Mouse (Mus musculus): Measurements from ENCODE around the gene Mgmt. TPM values are rescaled to one million over a fixed set of nuclear protein-coding genes. Genes with fewer than 3 reads are reported as not detected.

The Mgmt gene
- polyA plus RNA-seq, 1 experiment = 0.06 TPM

DNA sequence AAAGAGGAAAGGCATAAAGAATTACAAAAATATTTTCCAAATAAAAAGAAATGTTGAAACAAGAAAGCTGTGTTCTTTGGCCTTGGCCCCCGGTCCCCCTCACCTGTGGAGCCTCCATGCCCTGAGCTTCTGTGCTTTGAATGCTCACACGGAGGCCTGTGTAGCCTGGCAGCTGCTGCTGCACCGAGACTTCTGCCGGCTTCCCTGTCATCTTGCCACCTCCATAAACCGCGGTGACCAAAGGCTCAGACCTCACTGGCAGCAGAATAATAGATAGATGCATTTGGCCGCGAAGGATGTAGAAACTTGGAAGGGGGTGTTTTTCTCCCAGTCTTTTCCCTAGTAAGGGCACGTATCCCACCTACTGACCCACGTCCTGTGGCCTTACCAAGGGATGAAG is 235.8 kb downstream of the Mgmt start:
- no peak for TF ChIP-seq TAL1 (IDR thresholded peaks at IDR 0.05; ENCODE audit: low read length)
- no peak for TF ChIP-seq GATA1 (IDR thresholded peaks at IDR 0.05; ENCODE audit: low read length)
- Histone ChIP-seq H3K27me3 (ENCODE audit: control insufficient read depth) (no peaks in the 10 kb centered on the region), H3K4me1 (ENCODE audit: control insufficient read depth) (no peaks in the 10 kb centered on the region), H3K4me3 (replicated peaks) (no peak overlapping the region), H3K9me3 (ENCODE audit: control insufficient read depth, low read length) (no peaks in the 10 kb centered on the region), H3K36me3 (ENCODE audit: control insufficient read depth) (no peaks in the 10 kb centered on the region)

DNA sequence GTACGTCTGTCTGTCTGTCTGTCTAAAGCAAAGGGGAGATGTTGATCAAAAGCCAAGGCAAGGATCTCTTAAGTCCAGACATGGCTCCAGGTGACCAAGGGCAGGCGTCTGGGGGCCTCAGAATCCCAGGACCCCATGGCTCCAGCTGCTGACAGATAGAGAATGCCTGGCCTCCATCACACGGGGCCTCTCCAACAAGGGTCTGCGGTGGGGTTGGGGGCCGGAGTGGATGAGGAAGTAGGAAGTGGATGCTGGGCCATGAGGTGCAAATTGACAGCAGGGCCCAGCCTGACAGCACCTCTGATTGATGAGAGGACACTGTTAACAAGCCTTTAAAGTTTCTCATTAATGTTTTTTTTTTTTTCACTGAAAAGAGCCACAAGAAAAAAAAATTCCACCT is 237.5 kb downstream of the Mgmt start:
- no peak overlapping the region for H3K4me3 ChIP-seq (replicated peaks)
- no peaks in the 10 kb centered on the region for H3K27me3 ChIP-seq (ENCODE audit: control insufficient read depth)
- no peaks in the 10 kb centered on the region for H3K4me1 ChIP-seq (ENCODE audit: control insufficient read depth)
- no peak for TF ChIP-seq GATA1 (IDR thresholded peaks at IDR 0.05; ENCODE audit: low read length)
- no peak for TF ChIP-seq TAL1 (IDR thresholded peaks at IDR 0.05; ENCODE audit: low read length)
- peaks cover 3% of the 10 kb centered on the region for H3K9me3 ChIP-seq (ENCODE audit: control insufficient read depth, low read length)
- no peaks in the 10 kb centered on the region for H3K36me3 ChIP-seq (ENCODE audit: control insufficient read depth)

DNA sequence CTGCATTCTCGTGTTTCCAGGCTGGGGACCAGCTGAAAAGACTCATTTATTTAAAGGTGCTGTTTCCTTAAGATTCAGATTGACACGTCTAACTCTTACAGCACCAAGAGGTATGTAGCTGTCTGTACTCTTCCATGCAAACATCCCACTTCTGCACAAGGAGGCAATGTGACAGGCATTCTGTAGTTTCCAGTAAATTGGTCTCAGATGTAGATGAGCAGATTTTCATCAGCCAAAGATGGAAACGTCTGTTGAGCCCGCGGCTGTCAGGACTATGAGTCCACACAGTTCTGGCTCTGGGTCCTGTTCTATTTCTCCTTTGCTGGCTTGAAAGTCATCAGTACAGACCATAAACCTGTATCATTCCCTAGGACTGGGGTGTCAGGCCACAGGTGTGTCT is 243.7 kb downstream of the Mgmt start:
- no peak overlapping the region for H3K4me3 ChIP-seq (replicated peaks)
- H3K4me1 ChIP-seq (ENCODE audit: control insufficient read depth) = no peaks in the 10 kb centered on the region
- no peaks in the 10 kb centered on the region for H3K36me3 ChIP-seq (ENCODE audit: control insufficient read depth)
- TF ChIP-seq TAL1 (IDR thresholded peaks at IDR 0.05; ENCODE audit: low read length) (no peak), GATA1 (IDR thresholded peaks at IDR 0.05; ENCODE audit: low read length) (no peak)
- H3K27me3 ChIP-seq (ENCODE audit: control insufficient read depth) = no peaks in the 10 kb centered on the region
- H3K9me3 ChIP-seq (ENCODE audit: control insufficient read depth, low read length) = peaks cover 3% of the 10 kb centered on the region

DNA sequence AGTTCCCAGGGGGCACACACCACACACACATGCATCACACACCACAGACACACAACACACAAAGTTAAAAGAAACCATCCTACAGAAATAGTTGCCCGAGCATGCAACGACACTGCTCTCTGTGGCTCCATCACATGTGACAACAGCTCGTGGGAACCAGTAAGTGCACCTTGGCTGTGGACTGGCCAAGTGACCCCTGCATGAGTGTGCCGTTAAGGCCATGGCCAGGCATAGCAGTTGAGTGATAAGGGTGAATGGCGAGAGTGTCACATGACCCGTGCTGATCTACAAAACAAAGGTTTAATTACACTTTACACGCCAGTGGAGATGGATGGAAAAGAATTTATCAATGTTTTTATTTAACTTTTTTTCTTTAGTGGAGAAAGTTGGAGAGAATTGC is 245.9 kb downstream of the Mgmt start:
- Histone ChIP-seq H3K9me3 (ENCODE audit: control insufficient read depth, low read length) (peaks cover 2% of the 10 kb centered on the region), H3K27me3 (ENCODE audit: control insufficient read depth) (no peaks in the 10 kb centered on the region), H3K36me3 (ENCODE audit: control insufficient read depth) (no peaks in the 10 kb centered on the region), H3K4me3 (replicated peaks) (no peak overlapping the region), H3K4me1 (ENCODE audit: control insufficient read depth) (no peaks in the 10 kb centered on the region)
- TF ChIP-seq GATA1 (IDR thresholded peaks at IDR 0.05; ENCODE audit: low read length) (no peak), TAL1 (IDR thresholded peaks at IDR 0.05; ENCODE audit: low read length) (no peak)

DNA sequence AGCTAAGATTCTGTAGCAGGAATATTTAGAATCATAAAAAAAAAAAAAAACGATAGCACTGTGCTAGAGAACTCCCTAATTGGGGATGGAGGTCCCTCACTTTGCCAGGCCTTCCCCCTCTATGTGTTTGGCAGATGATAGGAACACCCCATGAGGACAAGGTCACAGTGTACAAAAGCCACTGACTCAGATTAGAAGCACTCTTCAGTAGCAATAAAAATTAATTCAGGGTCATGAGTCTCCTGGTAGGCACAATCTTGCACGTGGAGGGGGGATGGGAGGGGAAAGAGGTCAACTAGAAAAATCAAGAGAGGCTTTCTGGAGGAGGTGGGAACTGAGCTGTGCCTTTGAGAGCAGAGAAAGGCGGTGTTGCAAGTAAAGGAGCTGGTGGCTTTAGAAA is 247.0 kb downstream of the Mgmt start:
- TF ChIP-seq GATA1 (IDR thresholded peaks at IDR 0.05; ENCODE audit: low read length) = no peak
- TF ChIP-seq TAL1 (IDR thresholded peaks at IDR 0.05; ENCODE audit: low read length) = no peak
- Histone ChIP-seq H3K4me1 (ENCODE audit: control insufficient read depth) (no peaks in the 10 kb centered on the region), H3K27me3 (ENCODE audit: control insufficient read depth) (no peaks in the 10 kb centered on the region), H3K9me3 (ENCODE audit: control insufficient read depth, low read length) (no peaks in the 10 kb centered on the region), H3K36me3 (ENCODE audit: control insufficient read depth) (no peaks in the 10 kb centered on the region), H3K4me3 (replicated peaks) (no peak overlapping the region)

DNA sequence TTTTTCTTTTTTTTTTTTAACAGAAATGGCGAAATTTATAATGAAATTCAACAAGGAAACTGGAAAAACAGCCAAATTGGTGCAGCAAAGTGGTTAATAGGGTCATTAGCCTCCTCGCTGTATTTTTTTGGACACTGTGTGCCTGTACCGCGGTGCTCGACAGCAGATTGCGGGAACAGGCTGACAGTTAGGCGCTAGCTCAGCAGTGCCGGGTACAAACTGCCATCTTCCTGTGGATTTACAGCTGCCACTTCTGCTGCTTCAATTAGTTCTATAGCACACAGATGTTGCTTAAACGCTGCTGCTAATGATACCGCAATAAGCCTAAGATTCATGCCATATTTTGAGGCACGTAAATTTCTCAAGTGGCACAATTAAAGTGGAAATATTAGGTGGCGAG is 252.7 kb downstream of the Mgmt start:
- Histone ChIP-seq H3K4me3 (replicated peaks) (no peak overlapping the region), H3K4me1 (ENCODE audit: control insufficient read depth) (no peaks in the 10 kb centered on the region), H3K9me3 (ENCODE audit: control insufficient read depth, low read length) (peaks cover 3% of the 10 kb centered on the region), H3K27me3 (ENCODE audit: control insufficient read depth) (no peaks in the 10 kb centered on the region), H3K36me3 (ENCODE audit: control insufficient read depth) (no peaks in the 10 kb centered on the region)
- no peak for TF ChIP-seq GATA1 (IDR thresholded peaks at IDR 0.05; ENCODE audit: low read length)
- TF ChIP-seq TAL1 (IDR thresholded peaks at IDR 0.05; ENCODE audit: low read length) = no peak

DNA sequence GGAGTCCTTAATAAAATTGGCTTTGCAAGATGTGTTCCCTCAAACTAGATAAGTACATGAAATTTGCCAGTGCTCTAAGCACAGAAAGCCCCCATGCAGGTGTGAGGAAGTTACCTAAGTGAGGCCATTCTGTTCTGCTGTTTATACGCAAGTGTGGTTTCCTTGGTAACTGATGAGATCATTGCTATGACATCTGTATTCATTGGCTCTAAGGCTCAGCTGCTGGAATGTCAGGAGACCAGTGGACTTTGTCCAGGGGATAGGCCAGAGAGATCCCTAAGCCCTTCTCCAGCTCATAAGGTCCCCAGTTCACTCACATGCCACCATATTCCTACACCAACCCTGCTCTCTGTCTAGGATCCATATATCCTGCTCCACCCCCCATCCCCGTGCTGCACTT is 257.4 kb downstream of the Mgmt start:
- Histone ChIP-seq H3K4me1 (ENCODE audit: control insufficient read depth) (no peaks in the 10 kb centered on the region), H3K4me3 (replicated peaks) (no peak overlapping the region), H3K27me3 (ENCODE audit: control insufficient read depth) (no peaks in the 10 kb centered on the region), H3K36me3 (ENCODE audit: control insufficient read depth) (no peaks in the 10 kb centered on the region), H3K9me3 (ENCODE audit: control insufficient read depth, low read length) (peaks cover 5% of the 10 kb centered on the region)
- TF ChIP-seq GATA1 (IDR thresholded peaks at IDR 0.05; ENCODE audit: low read length) = no peak
- TF ChIP-seq TAL1 (IDR thresholded peaks at IDR 0.05; ENCODE audit: low read length) = no peak

DNA sequence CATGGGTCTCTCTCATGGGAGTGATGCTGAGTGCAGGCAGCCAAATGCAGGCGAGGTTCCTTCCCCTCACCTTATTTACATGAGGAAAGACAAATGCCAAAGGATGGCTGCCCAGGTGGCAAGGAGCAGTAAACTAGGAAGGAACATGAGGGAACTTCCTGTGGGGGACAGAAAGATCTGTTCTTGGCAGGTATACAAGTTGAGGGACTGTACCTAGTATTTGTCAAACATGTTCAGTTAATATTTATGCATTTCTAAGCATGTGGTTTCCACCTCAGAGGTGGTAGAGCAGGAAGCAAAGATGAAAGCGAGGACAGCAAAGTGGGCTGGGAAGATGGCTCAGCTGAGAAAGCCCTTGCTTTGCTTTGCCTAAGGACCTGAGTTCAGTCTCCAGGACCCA is 260.2 kb downstream of the Mgmt start:
- H3K4me3 ChIP-seq (replicated peaks) = no peak overlapping the region
- no peak for TF ChIP-seq GATA1 (IDR thresholded peaks at IDR 0.05; ENCODE audit: low read length)
- TF ChIP-seq TAL1 (IDR thresholded peaks at IDR 0.05; ENCODE audit: low read length) = no peak
- peaks cover 2% of the 10 kb centered on the region; the same call in 1 of the 2 replicates for H3K9me3 ChIP-seq (ENCODE audit: control insufficient read depth, low read length)
- H3K36me3 ChIP-seq (ENCODE audit: control insufficient read depth) = no peaks in the 10 kb centered on the region
- H3K27me3 ChIP-seq (ENCODE audit: control insufficient read depth) = no peaks in the 10 kb centered on the region
- no peaks in the 10 kb centered on the region for H3K4me1 ChIP-seq (ENCODE audit: control insufficient read depth)

DNA sequence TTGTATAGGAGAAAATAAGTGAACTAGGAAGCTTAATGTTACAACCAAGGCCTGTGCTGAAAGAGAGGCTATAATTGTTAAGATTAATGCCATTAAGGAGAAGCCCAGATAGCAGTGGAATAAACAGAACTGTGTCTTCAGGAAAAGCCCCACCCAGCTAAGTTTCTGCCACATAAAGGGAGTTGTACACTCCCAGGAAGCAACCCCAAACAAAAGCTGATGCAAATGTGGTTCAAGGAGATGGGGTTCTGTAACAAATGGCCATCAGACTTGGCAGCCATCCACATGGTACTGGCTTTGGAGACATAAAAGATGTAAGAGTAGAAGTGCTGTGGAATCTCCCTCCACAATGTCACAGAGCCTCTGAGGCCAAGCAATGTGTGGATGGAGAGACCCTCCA is 264.7 kb downstream of the Mgmt start:
- no peaks in the 10 kb centered on the region for H3K4me1 ChIP-seq (ENCODE audit: control insufficient read depth)
- TF ChIP-seq GATA1 (IDR thresholded peaks at IDR 0.05; ENCODE audit: low read length) (no peak), TAL1 (IDR thresholded peaks at IDR 0.05; ENCODE audit: low read length) (no peak)
- H3K4me3 ChIP-seq (replicated peaks) = no peak overlapping the region
- H3K36me3 ChIP-seq (ENCODE audit: control insufficient read depth) = no peaks in the 10 kb centered on the region
- no peaks in the 10 kb centered on the region for H3K27me3 ChIP-seq (ENCODE audit: control insufficient read depth)
- H3K9me3 ChIP-seq (ENCODE audit: control insufficient read depth, low read length) = no peaks in the 10 kb centered on the region

DNA sequence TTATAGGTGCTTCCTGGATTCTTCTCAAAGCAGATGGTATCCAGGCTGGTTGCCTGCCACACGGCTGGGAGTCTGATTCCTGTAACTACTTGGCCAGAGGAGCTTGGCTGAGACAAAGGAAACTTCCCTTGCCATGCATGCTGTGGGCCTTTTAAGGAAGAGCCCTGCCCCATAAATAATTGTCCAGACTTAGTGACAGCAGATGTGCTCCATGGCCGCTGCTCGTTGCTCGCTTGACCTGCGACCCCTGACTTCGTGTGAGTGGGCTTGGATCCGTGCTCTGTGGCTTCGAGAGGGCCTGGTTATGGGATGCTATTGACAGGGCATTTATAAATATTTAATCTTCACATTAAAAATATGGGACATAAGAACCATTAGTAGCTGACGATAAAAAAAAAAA is 277.9 kb downstream of the Mgmt start:
- Histone ChIP-seq H3K4me1 (ENCODE audit: control insufficient read depth) (no peaks in the 10 kb centered on the region), H3K36me3 (ENCODE audit: control insufficient read depth) (no peaks in the 10 kb centered on the region), H3K4me3 (replicated peaks) (no peak overlapping the region), H3K27me3 (ENCODE audit: control insufficient read depth) (no peaks in the 10 kb centered on the region), H3K9me3 (ENCODE audit: control insufficient read depth, low read length) (peaks cover 14% of the 10 kb centered on the region)
- no peak for TF ChIP-seq TAL1 (IDR thresholded peaks at IDR 0.05; ENCODE audit: low read length)
- TF ChIP-seq GATA1 (IDR thresholded peaks at IDR 0.05; ENCODE audit: low read length) = no peak

All from erythroblast, embryonic 14.5 days (primary cell).